Mouse (Mus musculus) mouse trophoblast stem cell (cell line): ENCODE data around the gene Gm14137.

Experiments used
- in situ Hi-C, 2 experiments: fragments of 300-500 bp; cut with MseI, MboI; formaldehyde crosslinking; loops; 2 replicates in 1 of 2; 3 replicates in 1 of 2; pipeline ENCODE4 v1.15.1; 2025

Gm14137 gene

DNA sequence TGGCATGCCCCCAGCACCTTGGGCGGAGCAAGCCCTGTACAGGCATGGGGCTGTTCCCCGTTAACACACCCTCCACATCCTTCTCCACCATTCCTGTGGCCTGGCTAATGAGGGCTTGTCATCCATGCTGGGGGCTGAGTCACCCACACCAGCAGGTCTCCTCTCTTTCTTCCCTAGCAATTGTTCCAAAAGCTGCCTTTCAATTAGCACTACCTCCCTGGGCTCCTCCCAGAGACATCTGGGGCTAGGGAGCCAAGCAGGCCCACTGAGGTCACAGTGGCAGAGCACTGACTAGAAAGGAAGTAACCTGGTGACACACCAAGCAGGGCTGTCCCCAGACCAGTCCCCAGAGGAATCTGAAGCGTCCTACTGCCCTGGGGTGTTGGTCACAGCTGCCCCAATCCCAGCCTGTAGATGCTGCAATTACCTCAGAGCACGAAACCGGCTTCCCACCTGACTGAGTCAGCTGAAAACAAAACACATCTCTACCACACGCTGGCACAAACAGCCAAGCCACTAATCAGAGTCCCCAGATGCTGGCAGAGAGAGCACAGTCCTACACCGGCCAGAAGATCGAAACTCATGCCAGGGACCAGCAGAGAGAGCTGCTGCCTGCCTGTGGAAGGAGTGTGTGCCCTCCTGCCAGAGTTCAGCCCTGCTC, at the start of gene Gm14137:
Gene Gm14137 (plus strand): TSS at position 519 of the 661 bp plus-strand sequence.
- in situ Hi-C loops: no loop called here

DNA sequence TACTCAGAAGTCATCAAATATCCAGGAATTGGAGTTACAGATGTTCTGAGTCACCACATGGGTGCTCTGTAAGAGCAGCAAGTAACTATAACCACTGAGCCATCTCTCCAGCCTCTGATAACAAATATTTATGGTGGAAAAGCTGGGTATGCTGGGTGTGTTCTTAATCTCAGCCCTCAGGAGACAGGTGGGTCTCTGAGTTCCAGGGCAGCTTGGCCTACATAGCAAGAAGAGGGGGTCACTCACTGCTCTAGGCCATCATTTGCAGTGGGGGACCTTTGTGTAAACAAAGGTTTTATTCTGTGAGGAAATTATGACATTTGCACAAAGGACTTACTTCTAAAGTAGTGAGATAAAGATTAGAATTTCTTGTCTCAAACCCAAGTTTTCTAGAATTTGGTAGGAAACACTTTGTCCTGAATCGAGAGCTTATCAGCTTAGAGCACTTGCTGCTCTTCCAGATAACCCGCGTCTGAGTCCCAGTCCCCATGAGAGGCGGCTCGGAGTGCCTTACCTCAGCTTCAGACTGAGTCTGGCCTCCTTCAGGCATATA, 37.9 kb upstream of the Gm14137 start:
- in situ Hi-C loops: no loop called here

DNA sequence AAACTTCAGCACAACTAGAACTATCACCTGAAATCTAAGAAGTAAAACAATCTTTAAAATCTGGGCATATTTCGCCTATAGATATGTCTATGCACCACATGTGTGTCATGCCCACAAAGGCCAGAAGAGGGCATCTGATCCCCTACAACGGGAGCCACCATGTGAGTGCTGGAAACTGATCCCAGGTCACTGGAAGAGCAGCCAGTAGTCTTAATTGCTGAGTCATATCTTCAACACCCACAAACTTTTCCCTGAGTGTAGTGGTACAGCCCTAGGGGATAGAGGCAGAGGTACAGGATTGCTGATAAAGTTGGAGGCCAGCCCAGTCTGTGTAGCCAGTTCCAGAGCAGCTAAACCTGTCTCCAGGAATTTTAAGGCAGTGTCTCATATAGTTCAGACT, 29.1 kb upstream of the Gm14137 start:
- in situ Hi-C loops: no loop called here

DNA sequence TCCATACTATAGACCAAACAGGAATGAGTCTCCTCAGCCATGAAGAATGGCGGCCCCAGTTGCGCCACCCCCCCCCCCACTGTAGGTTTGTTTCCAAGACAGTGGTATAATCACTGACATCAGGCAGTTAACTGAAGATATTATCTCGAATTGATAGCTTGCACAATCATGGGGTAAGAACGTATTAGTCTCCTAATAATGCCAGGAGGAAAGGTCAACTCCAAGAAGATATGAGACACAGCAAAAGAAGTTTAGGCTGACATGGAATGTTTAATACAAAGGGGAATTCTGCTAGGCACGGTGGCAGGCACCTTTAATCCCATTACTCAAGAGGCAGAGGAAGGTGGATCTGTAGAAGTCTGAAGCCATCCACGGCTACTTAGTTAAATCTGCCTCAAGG, 27.9 kb upstream of the Gm14137 start:
- in situ Hi-C loops: no loop called here

DNA sequence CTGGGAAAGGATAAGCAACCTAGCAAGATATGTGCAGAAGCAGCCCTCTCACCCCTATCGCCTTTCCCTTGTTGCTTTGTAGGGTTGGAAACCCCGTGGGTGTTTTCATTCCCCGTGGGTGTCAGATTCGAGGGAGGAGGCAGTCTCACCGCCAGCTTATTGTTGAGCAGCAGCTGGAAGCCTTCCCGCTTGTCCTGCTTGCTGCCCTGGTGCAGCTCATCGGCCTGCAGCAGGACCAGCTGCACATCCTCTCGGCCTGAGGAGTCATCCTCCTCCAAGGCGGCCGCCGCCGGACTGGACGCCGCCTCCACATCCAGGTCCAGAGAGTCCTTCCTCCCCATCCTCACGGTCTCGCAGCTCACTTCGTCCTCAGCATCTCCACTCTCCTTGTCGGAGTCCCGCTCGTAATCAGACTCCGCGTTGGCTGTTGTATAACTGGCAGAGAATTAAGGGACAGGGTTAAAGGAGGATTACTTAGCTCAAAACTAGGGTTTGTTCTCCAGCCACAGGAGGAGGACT, 27.1 kb upstream of the Gm14137 start:
- in situ Hi-C loops: no loop called here

DNA sequence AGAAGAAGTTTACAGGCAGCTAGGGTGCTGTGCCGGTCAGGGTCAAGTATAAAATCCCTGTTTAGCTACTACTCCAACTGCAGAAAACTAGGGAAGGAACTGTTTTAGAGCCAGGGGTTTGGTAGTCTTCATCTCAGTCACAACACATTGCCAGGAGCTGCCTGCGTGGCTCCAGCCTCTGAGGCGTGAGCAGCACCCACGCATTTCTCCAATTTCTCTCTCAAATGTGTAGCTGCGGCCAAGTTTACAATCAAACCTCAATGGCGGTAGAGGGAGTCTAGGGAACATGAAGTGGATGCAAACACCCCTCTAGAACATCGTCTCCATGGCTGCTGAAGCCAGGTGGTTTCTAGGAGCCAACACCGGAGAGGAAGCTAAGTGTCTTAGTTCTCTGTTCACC, 26.5 kb upstream of the Gm14137 start:
- in situ Hi-C loops: no loop called here

DNA sequence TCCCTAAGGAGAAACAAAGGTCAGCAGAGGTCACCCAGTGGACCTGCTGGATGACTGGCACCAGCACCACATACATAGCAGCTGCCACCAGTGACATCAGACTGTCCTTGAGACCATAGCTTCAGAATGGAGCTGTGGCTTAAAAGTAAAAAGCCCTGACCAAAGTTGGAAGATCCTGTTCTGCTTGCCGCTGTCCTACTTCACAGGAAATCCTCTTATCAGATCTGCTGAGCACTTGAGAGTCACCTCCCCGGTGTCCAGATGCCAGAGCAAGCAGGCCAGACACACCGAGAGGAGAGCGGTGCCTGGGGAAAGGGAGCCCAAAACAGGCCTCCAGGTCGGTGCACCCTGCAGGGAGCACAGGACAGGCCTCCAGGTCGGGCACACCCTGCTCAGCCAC, 22.1 kb upstream of the Gm14137 start:
- in situ Hi-C loops: loop anchor here (5.0 kb wide), 1 partner anchor 35 kb away; no protein-coding TSS in a partner anchor

DNA sequence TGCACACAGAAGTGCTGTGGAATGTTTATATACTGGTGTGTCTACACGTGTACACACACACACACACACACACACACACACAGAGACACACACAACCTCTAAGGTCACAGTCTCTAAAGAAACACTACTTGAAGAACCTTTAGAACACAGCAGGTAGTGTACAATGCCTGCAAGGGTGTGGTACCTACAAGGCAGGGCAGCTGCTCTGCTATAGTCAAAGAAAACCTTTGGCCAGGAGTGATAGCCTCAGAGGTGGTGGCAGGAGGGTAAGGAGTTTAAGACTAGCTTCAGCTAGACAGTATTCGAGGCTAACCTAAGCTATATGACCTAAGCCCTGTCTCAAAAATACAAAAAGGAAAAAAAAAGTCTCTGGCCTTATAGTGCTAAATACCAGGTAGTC, 19.6 kb upstream of the Gm14137 start:
- in situ Hi-C loops: loop anchor here (5.0 kb wide), 1 partner anchor 33 kb away; no protein-coding TSS in a partner anchor

DNA sequence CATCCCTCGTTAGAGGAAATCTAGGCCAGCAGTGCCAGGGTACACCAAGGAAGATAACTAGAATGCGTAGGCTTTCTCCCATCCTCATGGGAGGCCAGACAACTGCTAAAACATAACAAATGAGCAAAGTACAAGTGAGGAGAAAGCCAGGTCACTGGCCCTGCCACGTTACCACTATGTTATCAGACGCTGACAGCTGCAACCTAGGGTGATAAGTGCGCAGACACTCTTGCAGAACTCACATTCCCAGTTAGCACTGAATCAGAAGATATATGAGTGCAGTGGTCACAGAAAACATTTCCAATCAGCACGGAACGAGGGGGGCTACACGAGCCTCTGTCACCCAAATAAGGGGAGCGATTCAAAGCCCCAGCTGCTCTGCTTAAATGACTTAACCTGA, 18.9 kb upstream of the Gm14137 start:
- in situ Hi-C loops: no loop called here

DNA sequence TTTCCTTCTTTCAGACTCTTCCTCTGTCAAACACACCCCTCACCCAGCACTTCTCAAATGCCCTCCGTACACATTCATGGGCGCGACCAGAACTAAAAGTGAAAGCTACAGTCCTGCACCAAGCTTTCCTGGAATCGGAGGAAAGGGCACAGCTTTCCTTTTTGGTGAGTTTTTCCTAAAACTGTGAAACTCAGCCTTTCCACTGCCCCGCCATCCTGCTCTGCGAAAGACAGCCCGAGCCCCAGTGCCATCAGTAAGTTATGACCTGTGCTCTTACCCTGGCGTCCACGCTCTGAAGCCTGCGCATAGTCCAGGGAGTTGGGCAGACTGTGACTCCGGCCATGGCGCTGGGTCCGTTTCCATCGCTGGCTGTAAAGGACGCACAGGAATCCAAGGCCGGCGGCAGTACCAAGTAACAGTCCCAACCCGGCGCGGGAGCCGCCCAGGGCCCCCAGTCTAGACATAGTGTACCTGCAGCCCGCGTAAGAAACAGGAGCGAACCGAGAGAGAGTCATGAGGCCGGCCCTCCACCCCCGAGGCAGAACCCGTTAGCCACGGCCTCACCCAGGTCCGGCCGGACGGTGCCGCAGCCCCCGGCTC, 18.1 kb upstream of the Gm14137 start:
- in situ Hi-C loops: no loop called here

DNA sequence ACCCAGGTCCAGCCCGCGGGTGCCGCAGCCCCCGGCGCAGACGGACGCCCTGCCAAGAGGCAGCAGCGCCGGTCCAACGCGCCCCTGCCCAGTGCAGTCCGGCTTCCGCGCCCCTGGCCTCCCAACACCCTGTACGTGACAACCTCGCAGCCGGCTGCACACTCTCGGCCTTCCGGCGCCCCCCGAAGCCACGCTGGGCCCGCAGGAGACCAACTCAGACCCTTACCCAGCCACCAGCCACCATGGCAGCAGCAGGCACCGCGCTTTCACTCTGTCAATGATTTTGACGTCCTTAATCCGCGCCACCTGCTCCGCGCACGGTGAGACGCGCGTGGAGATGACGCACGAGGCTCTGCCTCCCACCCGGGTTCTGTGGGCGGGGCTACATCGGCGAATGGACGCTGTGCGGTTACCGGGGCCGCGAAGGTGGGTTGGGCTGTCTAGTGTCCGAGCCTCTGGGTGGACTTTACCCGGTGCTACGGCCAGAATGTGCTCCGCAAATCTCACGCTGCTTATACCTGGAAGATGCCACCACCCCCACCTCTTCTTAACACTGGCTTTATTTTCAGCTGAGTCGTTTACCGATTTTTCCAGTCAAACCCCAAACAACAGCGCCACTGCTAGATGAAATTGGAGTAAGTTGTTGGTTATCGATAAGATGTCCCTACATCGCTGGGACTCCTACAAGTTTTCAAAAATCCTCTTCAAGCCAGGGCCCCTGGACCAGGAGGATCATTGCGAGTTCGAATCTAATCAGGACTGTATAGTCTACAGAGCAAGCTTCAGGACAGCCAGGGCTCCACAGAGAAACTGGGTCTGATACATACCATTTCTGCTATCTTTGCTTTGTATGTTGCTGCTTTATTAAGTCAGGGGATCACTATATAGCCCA, 17.4 kb upstream of the Gm14137 start, which contains the start of gene Rmdn3:
Gene Rmdn3 (minus strand): TSS at position 354 of the 892 bp plus-strand sequence.
- in situ Hi-C loops: no loop called here

DNA sequence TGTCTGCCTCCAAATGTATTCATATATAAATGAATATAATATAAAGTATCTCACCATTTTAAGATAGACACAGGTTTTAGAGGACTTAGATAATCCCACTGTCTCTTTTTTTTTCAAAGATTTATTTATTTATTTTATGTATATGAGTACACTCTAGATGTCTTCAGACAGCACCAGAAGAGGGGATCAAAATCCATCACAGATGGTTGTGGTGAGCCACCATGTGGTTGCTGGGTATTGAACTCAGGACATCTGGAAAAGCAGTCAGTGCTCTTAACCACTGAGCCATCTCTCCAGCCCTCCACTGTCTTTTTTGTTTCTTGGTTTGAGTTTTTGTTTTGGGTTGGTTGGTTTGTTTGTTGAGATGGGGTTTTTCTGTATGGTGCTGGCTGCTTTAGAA, 16.5 kb upstream of the Gm14137 start:
- in situ Hi-C loops: no loop called here

DNA sequence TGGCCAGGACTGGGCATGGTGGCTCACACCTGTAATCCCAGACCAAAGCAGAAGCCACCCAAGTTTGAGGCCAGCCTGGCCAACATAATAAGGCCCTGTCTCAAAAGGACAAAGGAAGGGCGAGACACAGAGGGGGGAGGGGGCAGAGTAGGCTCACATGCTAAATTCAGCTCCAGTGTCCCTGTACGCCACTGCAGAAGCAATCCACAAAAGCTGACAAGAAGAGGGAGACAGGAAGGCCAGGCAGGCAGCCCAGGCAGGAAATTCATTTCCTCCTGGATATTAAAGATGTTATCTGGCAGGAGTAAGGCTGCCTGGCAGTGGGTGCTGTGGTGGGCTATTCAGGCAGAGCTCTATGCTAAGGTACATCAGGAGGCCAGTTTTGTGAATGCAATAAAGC, 13.1 kb upstream of the Gm14137 start:
- in situ Hi-C loops: no loop called here

DNA sequence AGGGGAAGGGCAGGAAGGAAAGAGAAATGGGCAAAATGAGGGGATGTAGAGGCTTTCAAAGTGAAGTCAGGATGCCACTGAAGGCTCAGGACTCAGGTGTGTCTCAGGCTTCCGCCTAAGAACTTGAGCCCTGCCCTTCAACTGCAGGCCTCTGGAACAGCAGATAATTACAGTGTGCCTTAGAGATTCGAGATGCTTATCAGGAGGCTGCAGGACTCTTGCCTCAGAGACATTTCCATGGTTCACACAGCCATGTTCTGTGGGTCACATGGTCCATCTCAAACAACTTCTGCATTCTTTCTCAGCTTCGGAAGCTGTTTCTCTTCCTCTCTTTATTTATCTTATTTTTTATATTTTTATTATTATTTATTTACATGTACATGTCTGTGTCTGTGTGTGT, 11.2 kb upstream of the Gm14137 start:
- in situ Hi-C loops: no loop called here

DNA sequence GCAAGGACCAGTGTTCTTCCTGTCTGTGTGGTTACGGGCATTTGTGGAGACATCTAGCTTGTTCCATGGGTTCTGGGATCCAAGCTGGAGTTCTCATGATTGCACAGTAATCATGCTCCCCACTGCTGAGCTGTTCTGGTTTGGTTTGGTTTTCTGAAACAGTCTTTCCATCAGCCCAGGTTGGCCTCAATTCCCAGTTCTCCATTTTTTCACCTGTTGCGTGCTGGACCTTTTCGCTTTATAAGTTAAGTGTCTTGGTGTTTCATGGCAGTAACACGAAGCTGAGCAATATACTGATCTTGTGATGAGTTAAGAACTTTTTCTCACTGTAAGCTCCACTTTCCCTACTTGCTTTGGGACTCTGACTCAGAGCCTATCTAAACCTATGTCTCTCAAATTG, 10.3 kb upstream of the Gm14137 start:
- in situ Hi-C loops: no loop called here

DNA sequence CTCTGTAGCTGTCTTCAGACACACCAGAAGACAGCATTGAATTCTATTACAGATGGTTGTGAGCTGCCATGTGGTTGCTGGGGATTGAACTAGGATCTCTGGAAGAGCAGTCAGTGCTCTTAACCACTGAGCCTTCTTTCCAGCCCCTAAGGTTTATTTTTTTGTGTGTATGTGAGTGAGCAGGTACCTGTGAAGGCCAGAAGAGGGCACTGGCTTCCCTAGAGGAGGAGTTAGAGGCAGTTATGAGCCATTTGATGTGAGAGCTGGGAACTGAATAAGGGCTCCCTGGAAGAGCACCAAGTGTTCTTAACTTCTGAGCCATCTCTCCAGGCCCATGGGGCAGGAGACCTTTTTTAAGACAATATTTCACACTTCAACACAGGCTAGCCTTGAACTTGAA, 8.9 kb upstream of the Gm14137 start:
- in situ Hi-C loops: no loop called here

DNA sequence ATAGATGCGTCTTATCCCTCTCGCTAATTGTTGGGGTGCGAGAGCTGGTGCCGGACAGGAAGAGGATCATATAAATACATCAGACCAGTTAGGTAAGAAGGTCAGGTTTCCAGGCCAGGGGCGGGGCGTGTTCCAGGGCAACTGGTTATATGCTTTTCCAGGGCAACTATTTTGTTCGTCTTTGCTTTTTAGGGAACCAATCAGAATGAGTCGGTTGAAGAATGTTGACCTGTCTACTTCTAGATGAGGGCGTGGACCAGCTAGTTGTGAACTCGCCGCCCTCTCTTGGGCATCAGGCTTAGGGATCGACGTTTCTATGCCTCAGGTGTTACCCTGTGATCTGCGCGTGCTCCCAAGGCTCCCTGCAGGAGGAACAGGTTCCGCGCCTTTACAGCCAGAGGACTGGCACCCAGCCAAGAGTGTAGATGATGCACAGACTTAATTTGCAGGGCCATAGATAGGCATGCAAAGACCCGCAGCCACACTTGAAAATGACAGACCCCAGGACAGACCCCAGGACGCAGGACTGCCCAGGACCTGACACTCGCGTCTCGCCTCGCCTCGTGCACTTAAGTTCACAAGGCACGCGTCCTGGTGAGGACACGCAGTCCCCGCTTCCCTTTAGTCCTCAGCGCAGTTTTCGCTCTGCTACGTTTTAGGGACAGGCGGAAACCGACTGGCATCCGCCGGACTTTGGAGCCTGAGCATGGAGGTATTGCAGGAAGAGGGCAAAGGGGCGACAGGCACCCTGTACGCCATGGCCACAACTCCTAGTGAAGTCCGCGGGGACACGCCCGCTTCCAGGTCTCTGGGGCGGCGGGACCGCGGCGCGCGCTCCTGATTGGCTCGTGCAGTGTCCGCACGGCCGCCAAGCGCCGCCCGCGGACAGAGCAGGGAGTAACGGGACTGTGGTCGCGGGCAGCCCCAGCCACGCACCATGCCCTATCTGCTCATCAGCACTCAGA, 7.1 kb upstream of the Gm14137 start, which contains the start of gene Gchfr:
Gene Gchfr (plus strand): TSS at position 873 of the 965 bp plus-strand sequence.
- in situ Hi-C loops: no loop called here

DNA sequence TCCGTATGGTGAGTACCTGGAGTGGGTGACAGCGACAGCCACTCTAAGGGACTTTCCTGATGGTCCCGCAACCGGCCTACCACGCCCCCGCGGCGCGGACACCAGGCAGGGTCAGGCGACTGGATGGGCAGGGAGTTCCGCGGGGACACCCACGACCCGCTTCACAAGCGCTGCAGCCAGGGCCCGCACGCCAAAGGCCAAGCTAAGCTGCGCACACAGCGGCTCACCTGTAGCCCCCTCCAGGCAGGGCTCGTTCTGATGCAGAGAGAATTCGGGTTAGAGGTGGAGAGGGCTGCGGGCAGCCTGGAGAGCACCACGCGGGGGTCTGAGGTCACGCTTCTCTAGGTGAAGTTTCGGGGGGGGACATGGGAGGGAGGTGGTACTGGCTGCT, 6.4 kb upstream of the Gm14137 start:
- in situ Hi-C loops: no loop called here

DNA sequence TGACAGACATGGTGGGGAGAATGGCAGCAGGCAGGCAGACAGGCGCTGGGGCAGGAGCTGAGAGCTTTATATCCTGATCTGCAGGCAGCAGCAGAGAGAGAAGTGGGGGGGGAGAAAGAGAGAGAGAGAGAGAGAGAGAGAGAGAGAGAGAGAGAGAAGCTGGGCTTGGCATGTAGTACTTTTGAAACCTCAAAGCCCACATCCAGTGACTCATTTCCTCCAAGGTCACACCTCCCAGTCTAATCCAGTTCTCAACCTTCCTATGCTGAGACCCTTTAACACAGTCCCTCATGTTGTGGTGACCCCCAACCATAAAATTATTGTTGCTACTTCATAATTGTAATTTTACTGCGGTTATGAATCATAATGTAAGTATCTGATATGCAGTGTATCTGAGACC, 4.0 kb upstream of the Gm14137 start:
- in situ Hi-C loops: no loop called here

DNA sequence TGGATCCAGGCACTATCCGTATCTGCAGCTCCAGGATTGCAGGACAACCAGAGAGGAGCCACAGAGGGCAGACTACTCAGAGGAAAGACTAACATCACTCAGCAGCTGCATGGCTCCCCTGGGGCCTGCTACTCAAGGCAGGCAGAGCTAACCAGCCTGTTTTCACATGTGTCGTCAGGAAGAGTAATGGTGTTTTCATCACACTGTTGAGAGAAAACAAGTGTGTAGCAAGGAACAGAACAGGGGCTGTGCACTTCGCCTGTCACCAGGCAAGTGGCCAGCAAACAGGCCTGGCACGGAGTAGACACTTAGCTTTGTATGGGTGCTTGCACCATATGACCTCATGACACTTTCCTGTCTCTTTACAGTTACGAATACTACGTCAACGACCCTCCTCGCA, 2.7 kb upstream of the Gm14137 start:
- in situ Hi-C loops: no loop called here

DNA sequence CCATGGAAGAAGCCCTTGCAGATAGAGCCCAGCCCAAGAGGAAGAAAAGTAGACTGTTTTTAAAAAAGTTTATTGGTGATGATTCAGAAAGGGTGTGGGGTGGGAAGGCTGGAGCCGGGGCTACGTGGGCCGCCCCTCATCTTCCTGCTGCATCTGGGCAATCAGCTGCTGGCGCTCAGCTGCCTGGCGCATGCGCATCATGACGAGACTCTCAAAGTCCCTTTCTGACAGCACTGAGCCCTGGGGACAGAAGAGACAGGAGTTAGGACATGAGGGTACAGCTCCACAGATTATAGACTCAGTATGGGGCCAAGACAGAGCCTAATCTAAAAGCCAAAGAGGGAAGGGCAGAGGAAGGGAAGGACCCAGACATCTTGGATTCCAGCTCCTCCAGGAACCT, 1.9 kb upstream of the Gm14137 start:
- in situ Hi-C loops: no loop called here
